Mouse (Mus musculus) G1E (cell line): ENCODE results near the gene Chchd10.

ENCODE experiments used
- CTCF ChIP-seq: IDR thresholded peaks from 2 replicates; pipeline ENCODE4 v1.5.1; 2012; ENCODE audit warnings: low read depth, low read length, inconsistent platforms, mixed read lengths
- GATA2 ChIP-seq: IDR thresholded peaks from 2 replicates; pipeline ENCODE4 v1.6.1; 2012; ENCODE audit warnings: low read depth, low read length, inconsistent platforms, borderline replicate concordance

DNA sequence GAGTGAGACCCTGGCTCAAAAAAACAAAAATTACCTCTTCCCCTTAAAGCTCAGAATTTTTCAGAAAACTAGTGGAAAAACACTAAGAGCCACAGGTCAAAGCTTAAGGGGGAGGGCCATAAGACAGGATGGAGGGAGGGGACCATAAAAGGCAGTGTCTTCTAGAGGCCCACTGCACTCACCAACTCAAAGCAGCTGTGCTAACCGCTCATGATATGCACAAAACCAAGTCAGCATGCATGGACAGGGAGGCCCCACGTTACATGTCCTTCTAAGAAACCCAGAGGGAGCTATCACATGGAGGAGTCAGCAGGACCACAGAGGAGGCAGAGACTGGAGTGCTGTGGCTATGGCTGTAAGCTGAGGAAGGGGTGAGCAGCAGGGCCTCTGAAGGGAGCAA, 22.2 kb upstream of the Chchd10 start:
- TF ChIP-seq CTCF = no peak
- no peak for TF ChIP-seq GATA2
